Mouse (Mus musculus) left cerebral cortex, postnatal 14 days (tissue): Measurements from ENCODE around the gene Cln6. TPM values are rescaled to one million over a fixed set of nuclear protein-coding genes. Genes with fewer than 3 reads are reported as not detected.
"Not testable (repeated sequence)": the region's sequence is repeated elsewhere in the genome, so short reads cannot be mapped to it uniquely, and the experiment has no call there.

Experiments used
- DNase-seq, 2 experiments: peaks; one replicate each; pipeline ENCODE4 v3.0.0; 2021 to 2022; ENCODE audit warnings: low spot score in 2 of 2, mixed read lengths in 1 of 2
- intact Hi-C: fragments of 180-260 bp; cut with DNase I; formaldehyde crosslinking; loops from one replicate; pipeline ENCODE4 v1.15.1; 2025
- long read RNA-seq, 2 experiments: library from polyadenylated mRNA; stranded (forward); transcript quantifications; one replicate each; pipeline ENCODE4 v2.0.0; 2021
- total RNA-seq, 2 experiments: library from RNA; stranded (reverse); gene quantifications; 2 replicates each; pipeline ENCODE4 v1.2.3; 2021

Gene Cln6
- total RNA-seq, result 10 to 100 TPM; 11.2 to 11.5 TPM
- long read RNA-seq, experiment 1, partial matches to known transcripts, result 1 of 5 reads
- long read RNA-seq, experiment 1, other reads (novel, unspliced or antisense), result 0 of 5 reads
- long read RNA-seq, experiment 2, transcript Cln6-201 (7 exons, 2,142 nt), result major isoform, 8 of 11 reads
- long read RNA-seq, experiment 2, partial matches to known transcripts, result 2 of 11 reads
- long read RNA-seq, experiment 2, other reads (novel, unspliced or antisense), result 1 of 11 reads

GRCm38 (mm10) chr9:62838506-62839171 lies at the start of gene Cln6:
Cln6 (plus strand) TSS chr9:62838785.
- intact Hi-C loops, result no loop called here
- DNase-seq, result peak; percentile 51 to 62

GRCm38 (mm10) chr9:62789856-62790255 lies 48.7 kb upstream of the Cln6 start:
- DNase-seq, result no peak
- intact Hi-C loops, result no loop called here

- DNase-seq, intact Hi-C loops: not testable (repeated sequence)
Observed at GRCm38 (mm10) chr9:62799218-62799617, 39.4 kb upstream of the Cln6 start.

- intact Hi-C loops, result no loop called here
- DNase-seq, result no peak
Observed at GRCm38 (mm10) chr9:62810095-62810494, 28.5 kb upstream of the Cln6 start.

- DNase-seq, result peak; percentile 27 to 42
- intact Hi-C loops, result no loop called here
Observed at GRCm38 (mm10) chr9:62810543-62811515, 27.8 kb upstream of the Cln6 start.

- peak; percentile 88 to 92 for DNase-seq
- intact Hi-C loops, result no loop called here
Observed at GRCm38 (mm10) chr9:62811516-62812121, 27.0 kb upstream of the Cln6 start, which contains the start of gene Fem1b. Fem1b (minus strand) TSS chr9:62811934.

- intact Hi-C loops, result no loop called here
- DNase-seq, result no peak
Observed at GRCm38 (mm10) chr9:62812216-62813049, 26.2 kb upstream of the Cln6 start.

GRCm38 (mm10) chr9:62814751-62815150 lies 23.8 kb upstream of the Cln6 start:
- intact Hi-C loops, result no loop called here
- DNase-seq, result no peak

- intact Hi-C loops, result no loop called here
- no peak for DNase-seq
Observed at GRCm38 (mm10) chr9:62816323-62817098, 22.1 kb upstream of the Cln6 start.

- intact Hi-C loops, result no loop called here
- peak; percentile 56 to 85 for DNase-seq
Observed at GRCm38 (mm10) chr9:62817099-62817571, 21.4 kb upstream of the Cln6 start.

- intact Hi-C loops, result no loop called here
- DNase-seq, result no peak
Observed at GRCm38 (mm10) chr9:62817828-62818614, 20.6 kb upstream of the Cln6 start.

GRCm38 (mm10) chr9:62819494-62819893 lies 19.1 kb upstream of the Cln6 start:
- intact Hi-C loops, result no loop called here
- no peak for DNase-seq

- intact Hi-C loops, DNase-seq: not testable (repeated sequence)
Observed at GRCm38 (mm10) chr9:62819910-62820309, 18.7 kb upstream of the Cln6 start.

- intact Hi-C loops, result no loop called here
- no peak for DNase-seq
Observed at GRCm38 (mm10) chr9:62820829-62821228, 17.8 kb upstream of the Cln6 start.

GRCm38 (mm10) chr9:62821811-62822210 lies 16.8 kb upstream of the Cln6 start:
- no peak for DNase-seq
- intact Hi-C loops, result no loop called here

- intact Hi-C loops, result no loop called here
- no peak for DNase-seq
Observed at GRCm38 (mm10) chr9:62825791-62826393, 12.7 kb upstream of the Cln6 start.

GRCm38 (mm10) chr9:62826456-62826855 lies 12.1 kb upstream of the Cln6 start:
- intact Hi-C loops, result no loop called here
- DNase-seq, result no peak
